ENCODE assay signal across 8 mouse cellular contexts in the genomic region with DNA sequence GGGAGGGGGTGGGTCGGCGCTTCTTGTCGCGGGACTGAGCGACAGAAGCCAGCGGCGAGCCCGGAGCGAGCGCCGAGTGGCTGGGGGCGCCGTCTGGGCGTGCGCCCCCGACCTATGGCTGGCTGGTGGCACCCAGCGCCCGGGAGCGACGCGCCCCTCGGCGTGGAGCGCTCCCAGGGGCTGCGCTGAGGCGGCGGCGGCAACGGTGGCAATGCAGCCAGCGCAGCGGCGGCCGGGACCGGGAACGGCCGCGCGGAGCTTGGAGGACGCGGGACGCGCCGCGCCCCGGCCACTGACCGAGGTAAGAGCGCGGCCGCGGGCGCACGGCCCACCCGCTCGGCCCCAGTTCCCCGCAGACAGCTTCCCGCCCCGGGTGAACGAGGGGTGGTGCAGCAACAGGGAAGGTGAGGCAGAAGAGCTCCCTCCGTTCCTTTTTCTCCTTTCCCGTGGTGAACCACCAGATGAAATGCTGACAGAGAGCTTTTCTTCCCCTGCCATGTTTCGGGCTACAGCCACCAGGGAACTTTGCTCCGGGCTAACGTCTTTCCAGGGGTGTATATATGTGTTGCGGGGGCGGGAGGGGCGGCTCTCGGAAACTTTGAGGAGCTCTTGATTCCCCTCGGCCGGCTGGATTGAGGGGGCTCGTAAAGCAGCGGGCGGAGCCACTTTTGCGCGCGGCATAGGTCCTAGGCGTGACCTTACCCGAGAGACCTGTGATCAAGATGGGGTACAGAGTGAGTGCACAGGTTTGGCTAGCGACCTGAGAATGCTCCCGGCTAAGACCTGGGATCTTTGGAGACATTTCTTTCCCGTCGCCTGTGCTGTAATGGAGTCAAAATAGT. TPM values are rescaled to one million over a fixed set of nuclear protein-coding genes. Genes with fewer than 3 reads are reported as not detected.
DNase-seq lines count a peak whose midpoint lies in the region; ATAC-seq and TF ChIP-seq lines count a peak whose summit lies in the region.

A gene (plus strand): TSS at position 15 of the 842 bp plus-strand sequence.

- TF ChIP-seq POLR2A in cortical plate, adult 2 months (IDR thresholded peaks at IDR 0.05; ENCODE audit: extremely low read depth, insufficient read depth, low read length) = no peak

- H3K27me3 ChIP-seq in heart, embryonic 11.5 days (ENCODE audit: control insufficient read depth, insufficient read depth, low read length) = peaks cover 52% of the 10 kb centered on the region
- H3K27me3 ChIP-seq in limb, embryonic 12.5 days = peaks cover 88% of the 10 kb centered on the region
- H3K27me3 ChIP-seq in stomach, embryonic 15.5 days (replicated peaks) = peaks cover 65% of the 10 kb centered on the region

- no peak for DNase-seq in left cerebral cortex, postnatal 14 days (ENCODE audit: low spot score in 2 of 2)
- DNase-seq in left cerebral cortex, adult 9 months (ENCODE audit: low spot score in 2 of 2) = no peak
- no peak for DNase-seq in frontal cortex, postnatal 10 days (ENCODE audit: low spot score in 2 of 2)
- no peak for DNase-seq in spleen, adult 12 weeks (ENCODE audit: low spot score)

- H3K4me3 ChIP-seq in cortical plate, adult 2 months (ENCODE audit: insufficient read depth, low read length) = peak within 1 kb of the TSS; percentile 46
- H3K4me3 ChIP-seq in heart, embryonic 11.5 days (ENCODE audit: low read depth, low read length) = peak within 1 kb of the TSS; percentile 72
- peak within 1 kb of the TSS; percentile 60 for H3K4me3 ChIP-seq in limb, embryonic 12.5 days (replicated peaks)
- peak within 1 kb of the TSS; percentile 51 for H3K4me3 ChIP-seq in stomach, embryonic 15.5 days (replicated peaks)

- no peak for TF ChIP-seq CTCF in cortical plate, adult 2 months (IDR thresholded peaks at IDR 0.05; ENCODE audit: extremely low read depth, insufficient read depth, low read length)

- no peaks in the 10 kb centered on the region for H3K9me3 ChIP-seq in heart, embryonic 11.5 days (replicated peaks; ENCODE audit: control insufficient read depth, low read length)
- no peaks in the 10 kb centered on the region for H3K9me3 ChIP-seq in limb, embryonic 12.5 days
- H3K9me3 ChIP-seq in stomach, embryonic 15.5 days = no peaks in the 10 kb centered on the region

- intact Hi-C loops in left cerebral cortex, postnatal 14 days (cut with DNase I) = no loop called here

- ATAC-seq in heart, embryonic 11.5 days (replicated peaks; ENCODE audit: insufficient number of reproducible peaks, low FRiP score, low TSS enrichment) = no peak; the same call in 1 of the 2 replicates
- ATAC-seq in limb, embryonic 12.5 days (ENCODE audit: insufficient number of reproducible peaks, insufficient read depth, low FRiP score, low TSS enrichment, low read depth) = no peak
- ATAC-seq in stomach, embryonic 15.5 days (ENCODE audit: insufficient read depth, low FRiP score, low read depth) = no peak

- H3K36me3 ChIP-seq in heart, embryonic 11.5 days (ENCODE audit: control insufficient read depth, insufficient read depth, low read length) = no peaks in the 10 kb centered on the region
- no peaks in the 10 kb centered on the region for H3K36me3 ChIP-seq in limb, embryonic 12.5 days
- no peaks in the 10 kb centered on the region for H3K36me3 ChIP-seq in stomach, embryonic 15.5 days

- H3K4me1 ChIP-seq in cortical plate, adult 2 months (ENCODE audit: control insufficient read depth, insufficient read depth, low read length) = no peaks in the 10 kb centered on the region
- peaks cover 31% of the 10 kb centered on the region for H3K4me1 ChIP-seq in heart, embryonic 11.5 days (ENCODE audit: control insufficient read depth, insufficient read depth, low read length)
- peaks cover 23% of the 10 kb centered on the region for H3K4me1 ChIP-seq in limb, embryonic 12.5 days (replicated peaks)
- peaks cover 10% of the 10 kb centered on the region for H3K4me1 ChIP-seq in stomach, embryonic 15.5 days

- peak within 1 kb of the TSS; percentile 95 for H3K4me2 ChIP-seq in heart, embryonic 11.5 days
- peak within 1 kb of the TSS; percentile 98 for H3K4me2 ChIP-seq in limb, embryonic 12.5 days
- peak within 1 kb of the TSS; percentile 95 for H3K4me2 ChIP-seq in stomach, embryonic 15.5 days

- peak within 1 kb of the TSS; percentile 30; the same call in 1 of the 2 replicates for H3K27ac ChIP-seq in cortical plate, adult 2 months (ENCODE audit: insufficient read depth, low read length)
- H3K27ac ChIP-seq in heart, embryonic 11.5 days (ENCODE audit: low read depth, low read length) = no peak within 1 kb of the TSS
- H3K27ac ChIP-seq in limb, embryonic 12.5 days = no peak within 1 kb of the TSS
- no peak within 1 kb of the TSS for H3K27ac ChIP-seq in stomach, embryonic 15.5 days

- peak within 1 kb of the TSS; percentile 74 for H3K9ac ChIP-seq in heart, embryonic 11.5 days (ENCODE audit: low read depth, low read length)
- H3K9ac ChIP-seq in limb, embryonic 12.5 days (replicated peaks) = peak within 1 kb of the TSS; percentile 56
- no peak within 1 kb of the TSS for H3K9ac ChIP-seq in stomach, embryonic 15.5 days

- WGBS in heart, embryonic 11.5 days (ENCODE audit: insufficient replicate concordance) = under 1% methylated on average over 81 of the region's 81 CpGs
- 1% methylated on average over 77 of the region's 81 CpGs for WGBS in limb, embryonic 12.5 days
- 1% methylated on average over 80 of the region's 81 CpGs for WGBS in stomach, embryonic 15.5 days

RNA-seq across cellular contexts. Expression of the gene that starts here (rescaled TPM):
- total RNA-seq in left cerebral cortex, postnatal 14 days (2021) = 10 to 100 TPM; 12.9 to 13.5 TPM
- 11.6 and 12.8 TPM in 2 replicates for polyA plus RNA-seq in cortical plate, adult 2 months (2012; rRNA removed)
- 1.5 and 2.0 TPM in 2 replicates for polyA plus RNA-seq in heart, embryonic 11.5 days (2014; fragmentation: Nextera tagmentation; extraction: Ambion mirVana)
- polyA plus RNA-seq in limb, embryonic 12.5 days (2016; fragmentation: Nextera tagmentation; extraction: Ambion mirVana) = 0.20 and 0.31 TPM in 2 replicates
- 1.7 TPM in 2 replicates for polyA plus RNA-seq in stomach, embryonic 15.5 days (2015; fragmentation: Nextera tagmentation; extraction: Ambion mirVana)
